Mouse (Mus musculus) midbrain, postnatal 0 days (tissue): ENCODE results near the gene Rgs3. TPM values are rescaled to one million over a fixed set of nuclear protein-coding genes. Genes with fewer than 3 reads are reported as not detected.

Experiments used
- ATAC-seq: fragments of 200-750 bp; cut with Nextera tagmentation; 2 replicates; pipeline ENCODE4 v1.8.0; 2017; ENCODE audit warnings: moderate number of reproducible peaks, mild to moderate bottlenecking, moderate TSS enrichment, moderate library complexity; ENCODE audit not compliant: low FRiP score
- DNase-seq: peaks from one replicate; pipeline ENCODE4 v3.0.0-alpha.2; 2015; ENCODE audit warnings: low spot score
- H3K27ac ChIP-seq: fragments of 300-500 bp; sonication (generic); 2 replicates; pipeline ENCODE4 v1.5.1; 2014; ENCODE audit warnings: low read depth, mild to moderate bottlenecking, low read length, mixed read lengths
- H3K27me3 ChIP-seq: fragments of 300-500 bp; sonication (generic); 2 replicates; pipeline ENCODE4 v1.6.1; 2014; ENCODE audit warnings: low read length, control low read depth, mixed read lengths; ENCODE audit not compliant: insufficient read depth
- H3K36me3 ChIP-seq: fragments of 300-500 bp; sonication (generic); 2 replicates; pipeline ENCODE4 v1.6.1; 2014; ENCODE audit warnings: low read length, control low read depth, mixed read lengths; ENCODE audit not compliant: insufficient read depth
- H3K4me1 ChIP-seq: fragments of 300-500 bp; sonication (generic); 2 replicates; pipeline ENCODE4 v1.6.1; 2014; ENCODE audit warnings: mild to moderate bottlenecking, control low read depth, antibody characterized with exemption, low read length, mixed read lengths; ENCODE audit not compliant: insufficient read depth
- H3K4me2 ChIP-seq: fragments of 300-500 bp; sonication (generic); 2 replicates; pipeline ENCODE4 v1.6.1; 2014; ENCODE audit warnings: low read depth, mild to moderate bottlenecking, low read length, mixed read lengths; ENCODE audit not compliant: poor library complexity, severe bottlenecking
- H3K4me3 ChIP-seq: fragments of 300-500 bp; sonication (generic); 2 replicates; pipeline ENCODE4 v1.5.1; 2014; ENCODE audit warnings: low read depth, mild to moderate bottlenecking, low read length, moderate library complexity
- H3K9ac ChIP-seq: fragments of 300-500 bp; sonication (generic); replicated peaks from 2 replicates; pipeline ENCODE4 v1.6.1; 2014; ENCODE audit warnings: mild to moderate bottlenecking, low read length, moderate library complexity, mixed read lengths; ENCODE audit not compliant: poor library complexity, severe bottlenecking
- H3K9me3 ChIP-seq: fragments of 300-500 bp; sonication (generic); 2 replicates; pipeline ENCODE4 v1.6.1; 2016; ENCODE audit warnings: low read length, control low read depth
- CTCF ChIP-seq: IDR thresholded peaks from 2 replicates; pipeline ENCODE4 v1.5.1; 2016; ENCODE audit warnings: antibody characterized with exemption, mild to moderate bottlenecking
- WGBS: fragments of 180-500 bp; shearing (Covaris S2); extraction: QIAGEN DNeasy Blood & Tissue Kit; methylation state at CpG from one replicate; pipeline ENCODE4 v1.1.7; 2014; 5-methylcytosine and 5-hydroxymethylcytosine counted together
- polyA plus RNA-seq: library from polyadenylated mRNA; unstranded; fragments of >200 nt; fragmentation: Nextera tagmentation; extraction: Ambion mirVana; gene quantifications from 2 replicates; pipeline ENCODE4 v1.2.1, GENCODE M21; 2015
- total RNA-seq: library from RNA; depleted of rRNA; stranded (reverse); fragments of >200 nt; gene quantifications from 2 replicates; pipeline ENCODE4 v1.2.3, GENCODE M21; 2014

Rgs3 gene
- total and polyA plus RNA-seq, 2 experiments from 2014 or later = 55.6 to 89.4 TPM

GRCm38 (mm10) chr4:62533729-62534128, 25.9 kb upstream of the Rgs3 start:
- Histone ChIP-seq H3K36me3 (no peaks in the 10 kb centered on the region), H3K27ac (no peak overlapping the region), H3K9ac (no peak overlapping the region), H3K4me3 (no peak overlapping the region), H3K4me2 (no peak overlapping the region), H3K9me3 (no peaks in the 10 kb centered on the region), H3K4me1 (no peaks in the 10 kb centered on the region), H3K27me3 (no peaks in the 10 kb centered on the region)
- TF ChIP-seq CTCF = no peak
- WGBS = 80% methylated on average over 6 of the region's 6 CpGs
- DNase-seq (no peak), ATAC-seq (no peak)

GRCm38 (mm10) chr4:62541802-62542201, 17.8 kb upstream of the Rgs3 start:
- H3K9me3 ChIP-seq = no peaks in the 10 kb centered on the region
- H3K4me3 ChIP-seq = no peak overlapping the region
- ATAC-seq (no peak), DNase-seq (peak; percentile 41)
- no peaks in the 10 kb centered on the region for H3K27me3 ChIP-seq
- no peak overlapping the region for H3K9ac ChIP-seq
- H3K36me3 ChIP-seq = no peaks in the 10 kb centered on the region
- H3K4me1 ChIP-seq = no peaks in the 10 kb centered on the region
- no peak for TF ChIP-seq CTCF
- no peak overlapping the region for H3K27ac ChIP-seq
- WGBS = 82% methylated on average over 3 of the region's 3 CpGs
- H3K4me2 ChIP-seq = no peak overlapping the region

- WGBS = 87% methylated on average over 6 of the region's 6 CpGs
Observed at GRCm38 (mm10) chr4:62543782-62544181, 15.9 kb upstream of the Rgs3 start.

GRCm38 (mm10) chr4:62544801-62545200, 14.8 kb upstream of the Rgs3 start:
- DNase-seq = no peak
- no peaks in the 10 kb centered on the region for H3K4me1 ChIP-seq
- no peaks in the 10 kb centered on the region for H3K36me3 ChIP-seq
- no peak for TF ChIP-seq CTCF
- H3K27me3 ChIP-seq = no peaks in the 10 kb centered on the region
- H3K4me2 ChIP-seq = no peak overlapping the region
- no peaks in the 10 kb centered on the region for H3K9me3 ChIP-seq
- no peak overlapping the region for H3K27ac ChIP-seq
- no peak overlapping the region for H3K9ac ChIP-seq
- H3K4me3 ChIP-seq = no peak overlapping the region
- no peak for ATAC-seq

More at GRCm38 (mm10) chr4:62543782-62544181, 15.9 kb upstream of the Rgs3 start:
- H3K36me3 ChIP-seq = no peaks in the 10 kb centered on the region
- no peaks in the 10 kb centered on the region for H3K4me1 ChIP-seq
- no peak overlapping the region for H3K4me3 ChIP-seq
- ATAC-seq (no peak), DNase-seq (no peak)
- no peak overlapping the region for H3K27ac ChIP-seq
- H3K9ac ChIP-seq = no peak overlapping the region
- H3K27me3 ChIP-seq = no peaks in the 10 kb centered on the region
- no peaks in the 10 kb centered on the region for H3K9me3 ChIP-seq
- H3K4me2 ChIP-seq = no peak overlapping the region
- TF ChIP-seq CTCF = no peak

- ATAC-seq (no peak), DNase-seq (no peak)
- Histone ChIP-seq H3K9ac (no peak overlapping the region), H3K9me3 (no peaks in the 10 kb centered on the region), H3K36me3 (no peaks in the 10 kb centered on the region), H3K27me3 (no peaks in the 10 kb centered on the region), H3K27ac (no peak overlapping the region), H3K4me3 (no peak overlapping the region), H3K4me1 (no peaks in the 10 kb centered on the region), H3K4me2 (no peak overlapping the region)
- 89% methylated on average over 7 of the region's 7 CpGs for WGBS
- no peak for TF ChIP-seq CTCF
Observed at GRCm38 (mm10) chr4:62551966-62552365, 7.7 kb upstream of the Rgs3 start.

- Histone ChIP-seq H3K4me3 (no peak overlapping the region), H3K27ac (no peak overlapping the region), H3K36me3 (no peaks in the 10 kb centered on the region), H3K27me3 (no peaks in the 10 kb centered on the region), H3K9me3 (no peaks in the 10 kb centered on the region), H3K9ac (no peak overlapping the region), H3K4me2 (no peak overlapping the region), H3K4me1 (no peaks in the 10 kb centered on the region)
- WGBS = 58% methylated on average over 3 of the region's 3 CpGs
- no peak for TF ChIP-seq CTCF
- no peak for DNase-seq
- ATAC-seq = no peak
Observed at GRCm38 (mm10) chr4:62557436-62557835, 2.2 kb upstream of the Rgs3 start.
